Mouse (Mus musculus): Measurements from ENCODE around the gene Nploc4.

DNA sequence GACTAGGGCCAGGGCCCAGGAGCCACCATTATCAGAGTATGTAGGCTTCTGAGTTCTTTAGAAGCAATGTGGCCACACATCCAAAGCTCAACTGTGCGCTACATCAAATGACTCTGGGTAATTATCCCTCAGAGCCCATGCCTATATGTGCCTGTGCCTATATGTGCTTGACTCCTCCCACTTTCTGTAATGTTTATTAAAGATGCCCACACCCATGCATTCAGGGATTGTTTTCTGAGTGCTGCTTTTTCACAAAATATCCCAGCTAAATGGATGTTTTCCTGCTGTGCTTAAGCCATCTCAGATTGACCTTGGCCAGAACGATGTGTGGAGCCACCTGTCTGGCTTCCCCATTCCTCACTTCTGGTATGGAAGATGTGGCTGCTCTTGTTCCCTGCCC lies 26.0 kb upstream of the Nploc4 start:
- TF ChIP-seq MAX (IDR thresholded peaks at IDR 0.05) = no peak
- TF ChIP-seq CTCF (IDR thresholded peaks at IDR 0.05; ENCODE audit: control insufficient read depth, insufficient read depth, insufficient read length) = no peak
- TF ChIP-seq MYOG (IDR thresholded peaks at IDR 0.05; ENCODE audit: control insufficient read depth, extremely low read depth, insufficient read length) = no peak

Data from C2C12 (cell line).